Mouse (Mus musculus): ENCODE measurements around the gene Slc5a6.

GRCm38 (mm10) chr5:31069810-31070209 is 21.1 kb upstream of the Slc5a6 start:
- TF ChIP-seq POLR2A (IDR thresholded peaks at IDR 0.05; ENCODE audit: insufficient read depth, low read depth, low read length) (no peak), CTCF (IDR thresholded peaks at IDR 0.05; ENCODE audit: insufficient read depth, low read depth, low read length) (no peak)

Data from olfactory bulb, adult 2 months (tissue).